Mouse (Mus musculus) kidney, adult 2 months (tissue): ENCODE data around the gene Macrod2.

Experiments
- CTCF ChIP-seq: fragments of 200-500 bp; conservative IDR thresholded peaks from 2 replicates; pipeline ENCODE4 v1.5.1; 2011; ENCODE audit warnings: low read depth, mild to moderate bottlenecking, control low read depth, low read length, moderate library complexity, mixed read lengths; ENCODE audit not compliant: insufficient read depth, insufficient read length
- POLR2A ChIP-seq: fragments of 200-500 bp; IDR thresholded peaks from one replicate; pipeline ENCODE4 v1.6.1; 2011; ENCODE audit warnings: low read depth, low read length, control low read depth

DNA sequence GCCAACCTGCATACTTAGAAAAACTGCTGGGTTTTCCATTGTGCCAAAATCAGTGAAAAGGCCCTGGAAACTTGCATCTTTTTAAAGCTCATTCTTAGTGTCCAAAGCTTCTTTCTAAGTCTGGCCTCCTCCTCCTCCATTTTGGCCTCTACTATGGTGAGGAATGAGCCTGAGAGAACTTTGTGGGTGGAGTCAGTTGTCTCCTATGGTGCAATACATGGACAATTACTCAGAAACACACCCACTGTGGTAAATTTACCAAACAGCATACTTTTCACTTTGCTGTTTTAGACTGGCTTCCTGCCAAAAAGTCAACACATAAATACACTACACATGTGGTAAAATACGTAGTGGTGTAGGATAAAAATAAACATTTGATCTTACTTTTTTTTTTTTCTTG is 1024.7 kb downstream of the Macrod2 start:
- TF ChIP-seq CTCF = no peak
- no peak for TF ChIP-seq POLR2A
